Mouse (Mus musculus): ENCODE data around the gene Parp9. TPM values are rescaled to one million over a fixed set of nuclear protein-coding genes. Genes with fewer than 3 reads are reported as not detected.
"Not testable (repeated sequence)": the region's sequence is repeated elsewhere in the genome, so short reads cannot be mapped to it uniquely, and the experiment has no call there.

The Parp9 gene
- polyA plus RNA-seq, 1 experiment from 2014 or later: 8.4 TPM

GRCm38 (mm10) chr16:35933181-35933580, 5.1 kb upstream of the Parp9 start:
- H3K27ac ChIP-seq (replicated peaks in 1 of 2; ENCODE audit: control insufficient read depth in 1 of 2, insufficient read depth in 1 of 2, low read depth in 2 of 2, low read length in 2 of 2): no peak overlapping the region
- no peak overlapping the region for H3K9ac ChIP-seq (ENCODE audit: low read length)
- no peak overlapping the region for H3K4me2 ChIP-seq (ENCODE audit: low read length)
- H3K27me3 ChIP-seq (ENCODE audit: control insufficient read depth, insufficient read depth, low read length): no peaks in the 10 kb centered on the region
- peaks cover 30% of the 10 kb centered on the region for H3K36me3 ChIP-seq (ENCODE audit: control insufficient read depth, insufficient read depth, low read length)
- 70% methylated on average over 10 of the region's 10 CpGs for WGBS
- no peaks in the 10 kb centered on the region for H3K9me3 ChIP-seq (ENCODE audit: control insufficient read depth, low read length)
- no peak overlapping the region for H3K4me3 ChIP-seq (ENCODE audit: control insufficient read depth in 1 of 2, insufficient read depth in 1 of 2, low read depth in 1 of 2, low read length in 2 of 2)
- no peak for ATAC-seq (ENCODE audit: insufficient number of reproducible peaks, insufficient read depth, low FRiP score, low read depth)
- H3K4me1 ChIP-seq (ENCODE audit: control insufficient read depth in 2 of 2, insufficient read depth in 2 of 2, low read length in 2 of 2): no peaks in the 10 kb centered on the region; a peak in 1 of 4 replicates

GRCm38 (mm10) chr16:35939261-35939660, 991 bp downstream of the Parp9 start:
- Histone ChIP-seq H3K9ac (ENCODE audit: low read length) (peak overlapping the region; percentile 90), H3K36me3 (ENCODE audit: control insufficient read depth, insufficient read depth, low read length) (peaks cover 19% of the 10 kb centered on the region), H3K27me3 (ENCODE audit: control insufficient read depth, insufficient read depth, low read length) (no peaks in the 10 kb centered on the region), H3K4me2 (ENCODE audit: low read length) (peak overlapping the region; percentile 90), H3K9me3 (ENCODE audit: control insufficient read depth, low read length) (no peaks in the 10 kb centered on the region), H3K4me3 (ENCODE audit: control insufficient read depth in 1 of 2, insufficient read depth in 1 of 2, low read depth in 1 of 2, low read length in 2 of 2) (peak overlapping the region; percentile 58 to 76), H3K4me1 (ENCODE audit: control insufficient read depth in 2 of 2, insufficient read depth in 2 of 2, low read length in 2 of 2) (peaks cover 0 to 9% of the 10 kb centered on the region in 2 experiments), H3K27ac (replicated peaks in 1 of 2; ENCODE audit: control insufficient read depth in 1 of 2, insufficient read depth in 1 of 2, low read depth in 2 of 2, low read length in 2 of 2) (peak overlapping the region; percentile 13 to 66; a peak in 2 of 4 replicates)
- 5% methylated on average over 6 of the region's 6 CpGs for WGBS
- ATAC-seq (ENCODE audit: insufficient number of reproducible peaks, insufficient read depth, low FRiP score, low read depth): no peak

DNA sequence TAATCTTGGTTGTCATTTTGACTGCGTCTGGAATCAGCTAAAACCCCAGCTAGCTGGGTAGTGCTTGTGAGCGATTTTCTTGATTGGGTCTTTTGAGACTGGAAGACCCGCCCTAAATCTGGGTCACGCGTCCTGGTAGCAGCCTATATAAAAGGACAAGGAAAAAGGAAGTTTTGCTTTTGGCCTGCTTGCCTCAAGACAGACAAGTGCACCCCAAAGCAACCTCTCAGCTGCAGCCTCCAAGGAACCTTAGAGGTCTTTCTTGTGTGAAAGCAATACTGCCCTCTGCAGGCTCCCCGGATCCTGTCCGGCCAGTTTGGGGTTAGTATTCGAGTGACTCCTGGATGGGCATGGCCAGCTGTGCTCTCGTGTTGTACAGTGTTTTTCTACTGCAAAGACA, 1.4 kb downstream of the Parp9 start:
- H3K27ac ChIP-seq (replicated peaks in 1 of 2; ENCODE audit: control insufficient read depth in 1 of 2, insufficient read depth in 1 of 2, low read depth in 2 of 2, low read length in 2 of 2): peak overlapping the region in 1 of 2 experiments; percentile 66; a peak in 1 of 4 replicates
- H3K4me1 ChIP-seq (ENCODE audit: control insufficient read depth in 2 of 2, insufficient read depth in 2 of 2, low read length in 2 of 2): peaks cover 0 to 9% of the 10 kb centered on the region in 2 experiments
- H3K4me3 ChIP-seq (ENCODE audit: control insufficient read depth in 1 of 2, insufficient read depth in 1 of 2, low read depth in 1 of 2, low read length in 2 of 2): peak overlapping the region; percentile 58 to 76
- H3K27me3 ChIP-seq (ENCODE audit: control insufficient read depth, insufficient read depth, low read length): no peaks in the 10 kb centered on the region
- peak; percentile 42; the same call in 1 of the 2 replicates for ATAC-seq (ENCODE audit: insufficient number of reproducible peaks, insufficient read depth, low FRiP score, low read depth)
- H3K4me2 ChIP-seq (ENCODE audit: low read length): peak overlapping the region; percentile 90
- H3K9me3 ChIP-seq (ENCODE audit: control insufficient read depth, low read length): no peaks in the 10 kb centered on the region
- WGBS: 13% methylated on average over 9 of the region's 9 CpGs
- H3K9ac ChIP-seq (ENCODE audit: low read length): peak overlapping the region; percentile 90
- peaks cover 19% of the 10 kb centered on the region for H3K36me3 ChIP-seq (ENCODE audit: control insufficient read depth, insufficient read depth, low read length)

DNA sequence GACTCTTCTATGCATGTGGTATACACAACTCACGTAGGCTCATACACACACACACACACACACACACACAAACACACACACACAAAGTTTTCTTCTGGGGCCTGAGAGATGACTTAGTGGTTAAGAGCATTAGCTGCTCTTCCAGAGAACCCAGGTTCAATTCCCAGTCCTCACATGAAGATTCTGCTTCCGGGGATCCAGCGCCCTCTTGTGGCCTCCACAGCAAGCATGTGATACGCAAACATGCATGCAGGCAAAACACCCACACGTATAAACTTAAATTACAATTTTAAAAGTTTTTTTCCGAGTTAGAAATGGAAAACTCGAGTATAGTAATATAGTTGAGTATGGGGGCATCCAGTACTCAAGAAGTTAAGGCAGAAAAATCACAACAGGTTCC, 3.1 kb downstream of the Parp9 start:
- Histone ChIP-seq H3K9ac (ENCODE audit: low read length) (no peak overlapping the region), H3K36me3 (ENCODE audit: control insufficient read depth, insufficient read depth, low read length) (peaks cover 19% of the 10 kb centered on the region), H3K27ac (replicated peaks in 1 of 2; ENCODE audit: control insufficient read depth in 1 of 2, insufficient read depth in 1 of 2, low read depth in 2 of 2, low read length in 2 of 2) (no peak overlapping the region), H3K9me3 (ENCODE audit: control insufficient read depth, low read length) (no peaks in the 10 kb centered on the region), H3K27me3 (ENCODE audit: control insufficient read depth, insufficient read depth, low read length) (no peaks in the 10 kb centered on the region), H3K4me3 (ENCODE audit: control insufficient read depth in 1 of 2, insufficient read depth in 1 of 2, low read depth in 1 of 2, low read length in 2 of 2) (no peak overlapping the region), H3K4me1 (ENCODE audit: control insufficient read depth in 2 of 2, insufficient read depth in 2 of 2, low read length in 2 of 2) (peaks cover 0 to 9% of the 10 kb centered on the region in 2 experiments), H3K4me2 (ENCODE audit: low read length) (no peak overlapping the region)
- ATAC-seq (ENCODE audit: insufficient number of reproducible peaks, insufficient read depth, low FRiP score, low read depth): no peak
- 80% methylated on average over 7 of the region's 7 CpGs for WGBS

- ATAC-seq (ENCODE audit: insufficient number of reproducible peaks, insufficient read depth, low FRiP score, low read depth): peak; percentile 54; the same call in 1 of the 2 replicates
- Histone ChIP-seq H3K9me3 (ENCODE audit: control insufficient read depth, low read length) (0 out of 2 replicates have a peak, but pooled peaks cover 3% of the 10 kb centered on the region), H3K4me2 (ENCODE audit: low read length) (peak overlapping the region; percentile 39), H3K4me1 (ENCODE audit: control insufficient read depth in 2 of 2, insufficient read depth in 2 of 2, low read length in 2 of 2) (peaks cover 5 to 13% of the 10 kb centered on the region in 2 experiments; a peak in 3 of 4 replicates), H3K27ac (replicated peaks in 1 of 2; ENCODE audit: control insufficient read depth in 1 of 2, insufficient read depth in 1 of 2, low read depth in 2 of 2, low read length in 2 of 2) (peak overlapping the region; percentile 83 to 87), H3K36me3 (ENCODE audit: control insufficient read depth, insufficient read depth, low read length) (peaks cover 17% of the 10 kb centered on the region; the same call in 1 of the 2 replicates), H3K27me3 (ENCODE audit: control insufficient read depth, insufficient read depth, low read length) (no peaks in the 10 kb centered on the region), H3K9ac (ENCODE audit: low read length) (no peak overlapping the region; the same call in 1 of the 2 replicates), H3K4me3 (ENCODE audit: control insufficient read depth in 1 of 2, insufficient read depth in 1 of 2, low read depth in 1 of 2, low read length in 2 of 2) (no peak overlapping the region)
- WGBS: 27% methylated on average over 5 of the region's 5 CpGs
Observed at GRCm38 (mm10) chr16:35949264-35949663, 11.0 kb downstream of the Parp9 start.

DNA sequence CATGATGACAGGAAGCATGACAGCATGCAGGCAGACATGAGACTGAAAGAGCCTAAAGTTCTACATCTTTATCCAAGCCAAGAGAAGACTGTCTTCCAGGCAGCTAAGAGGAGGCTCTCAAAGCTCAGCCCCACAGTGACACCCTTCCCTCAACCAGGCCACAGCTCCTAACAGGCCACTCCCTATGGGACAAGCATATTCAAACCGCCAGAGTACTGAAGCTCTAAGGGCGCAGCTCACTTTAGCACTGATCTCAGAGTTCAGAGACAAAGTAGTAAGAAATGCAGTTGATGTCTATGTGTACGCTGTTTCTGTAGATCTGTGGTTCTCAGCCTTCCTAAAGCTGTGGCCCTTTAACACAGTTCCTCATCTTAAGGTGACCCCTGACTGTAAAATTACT, 12.9 kb downstream of the Parp9 start:
- Histone ChIP-seq H3K4me3 (ENCODE audit: control insufficient read depth in 1 of 2, insufficient read depth in 1 of 2, low read depth in 1 of 2, low read length in 2 of 2) (no peak overlapping the region), H3K9me3 (ENCODE audit: control insufficient read depth, low read length) (0 out of 2 replicates have a peak, but pooled peaks cover 3% of the 10 kb centered on the region), H3K27ac (replicated peaks in 1 of 2; ENCODE audit: control insufficient read depth in 1 of 2, insufficient read depth in 1 of 2, low read depth in 2 of 2, low read length in 2 of 2) (no peak overlapping the region), H3K4me2 (ENCODE audit: low read length) (no peak overlapping the region), H3K36me3 (ENCODE audit: control insufficient read depth, insufficient read depth, low read length) (peaks cover 21% of the 10 kb centered on the region), H3K9ac (ENCODE audit: low read length) (no peak overlapping the region), H3K4me1 (ENCODE audit: control insufficient read depth in 2 of 2, insufficient read depth in 2 of 2, low read length in 2 of 2) (peaks cover 5 to 13% of the 10 kb centered on the region in 2 experiments; a peak in 3 of 4 replicates), H3K27me3 (ENCODE audit: control insufficient read depth, insufficient read depth, low read length) (no peaks in the 10 kb centered on the region)
- no peak for ATAC-seq (ENCODE audit: insufficient number of reproducible peaks, insufficient read depth, low FRiP score, low read depth)
- 84% methylated on average over 3 of the region's 3 CpGs for WGBS

GRCm38 (mm10) chr16:35952628-35953130, 14.4 kb downstream of the Parp9 start:
- 86% methylated on average over 5 of the region's 5 CpGs for WGBS
- no peak overlapping the region for H3K27ac ChIP-seq (replicated peaks in 1 of 2; ENCODE audit: control insufficient read depth in 1 of 2, insufficient read depth in 1 of 2, low read depth in 2 of 2, low read length in 2 of 2)
- H3K27me3 ChIP-seq (ENCODE audit: control insufficient read depth, insufficient read depth, low read length): no peaks in the 10 kb centered on the region
- no peak overlapping the region for H3K9ac ChIP-seq (ENCODE audit: low read length)
- H3K4me3 ChIP-seq (ENCODE audit: control insufficient read depth in 1 of 2, insufficient read depth in 1 of 2, low read depth in 1 of 2, low read length in 2 of 2): no peak overlapping the region
- H3K36me3 ChIP-seq (ENCODE audit: control insufficient read depth, insufficient read depth, low read length): peaks cover 26% of the 10 kb centered on the region
- H3K4me1 ChIP-seq (ENCODE audit: control insufficient read depth in 2 of 2, insufficient read depth in 2 of 2, low read length in 2 of 2): peaks cover 5 to 13% of the 10 kb centered on the region in 2 experiments; a peak in 3 of 4 replicates
- H3K4me2 ChIP-seq (ENCODE audit: low read length): no peak overlapping the region
- 0 out of 2 replicates have a peak, but pooled peaks cover 3% of the 10 kb centered on the region for H3K9me3 ChIP-seq (ENCODE audit: control insufficient read depth, low read length)
- no peak for ATAC-seq (ENCODE audit: insufficient number of reproducible peaks, insufficient read depth, low FRiP score, low read depth)

DNA sequence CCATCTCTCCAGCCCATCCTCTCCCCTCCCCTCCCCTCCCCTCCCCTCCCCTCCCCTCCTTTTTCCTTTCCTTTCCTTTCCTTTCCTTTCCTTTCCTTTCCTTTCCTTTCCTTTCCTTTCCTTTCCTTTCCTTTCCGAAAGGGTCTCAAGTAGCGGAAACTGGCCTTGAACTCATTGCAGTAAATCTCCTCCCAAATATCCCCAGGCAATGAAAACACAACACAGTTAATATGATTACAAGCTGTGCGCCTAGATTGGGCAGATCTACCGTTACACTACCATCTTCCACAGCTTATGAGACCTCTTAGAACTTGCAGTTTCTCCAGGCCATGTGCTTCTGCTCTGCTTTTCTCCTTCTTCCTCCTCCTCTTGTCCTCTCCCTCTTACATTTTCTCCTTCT, 27.7 kb downstream of the Parp9 start:
- H3K36me3 ChIP-seq (ENCODE audit: control insufficient read depth, insufficient read depth, low read length): peaks cover 25% of the 10 kb centered on the region
- H3K4me2 ChIP-seq (ENCODE audit: low read length); H3K4me1 ChIP-seq (ENCODE audit: control insufficient read depth in 2 of 2, insufficient read depth in 2 of 2, low read length in 2 of 2); ATAC-seq (ENCODE audit: insufficient number of reproducible peaks, insufficient read depth, low FRiP score, low read depth); H3K4me3 ChIP-seq (ENCODE audit: control insufficient read depth in 1 of 2, insufficient read depth in 1 of 2, low read depth in 1 of 2, low read length in 2 of 2); H3K9me3 ChIP-seq (ENCODE audit: control insufficient read depth, low read length); H3K9ac ChIP-seq (ENCODE audit: low read length); H3K27ac ChIP-seq (replicated peaks in 1 of 2; ENCODE audit: control insufficient read depth in 1 of 2, insufficient read depth in 1 of 2, low read depth in 2 of 2, low read length in 2 of 2); H3K27me3 ChIP-seq (ENCODE audit: control insufficient read depth, insufficient read depth, low read length): not testable (repeated sequence)
- WGBS: 80% methylated on average over 3 of the region's 4 CpGs
